Mouse (Mus musculus) hematopoietic stem cell, adult 5-6 weeks (primary cell): ENCODE measurements around the gene Tbc1d16. TPM values are rescaled to one million over a fixed set of nuclear protein-coding genes. Genes with fewer than 3 reads are reported as not detected.
A peak's percentile ranks its signal among the peaks of the same experiment; 100 is the strongest.
"Not testable (repeated sequence)": the region's sequence is repeated elsewhere in the genome, so short reads cannot be mapped to it uniquely, and the experiment has no call there.

ENCODE experiments used
- ATAC-seq, 2 experiments: fragments of 125-278 bp in 1 of 2; replicated peaks in 1 of 2; 2 replicates each; pipeline ENCODE4 v1.8.0; 2016 to 2017; ENCODE audit warnings: inconsistent platforms in 2 of 2, mild to moderate bottlenecking in 2 of 2, moderate number of reproducible peaks in 2 of 2, low read depth in 1 of 2, moderate TSS enrichment in 1 of 2; ENCODE audit not compliant: low FRiP score in 2 of 2, poor library complexity in 2 of 2, severe bottlenecking in 2 of 2, insufficient read depth in 1 of 2, low TSS enrichment in 1 of 2
- total RNA-seq: library from RNA; stranded (forward); fragments of 172-1452, 232-1000 nt; gene quantifications from 2 replicates; pipeline ENCODE4 v1.2.3, GENCODE M21; 2017

The Tbc1d16 gene
- 5.5 TPM in 2 replicates for total RNA-seq

- peak; percentile 64 to 77 for ATAC-seq
These were observed at the start of gene Tbc1d16, which contains the start of gene Ccdc40 for GRCm38 (mm10) chr11:119228091-119228781. TSS of gene Tbc1d16 (minus strand) at chr11:119228499. TSS of gene Ccdc40 (plus strand) at chr11:119228572.

- no peak for ATAC-seq
These were observed 45.1 kb upstream of the Tbc1d16 start for GRCm38 (mm10) chr11:119273186-119273930.

GRCm38 (mm10) chr11:119272492-119272891 lies 44.2 kb upstream of the Tbc1d16 start:
- not testable (repeated sequence) for ATAC-seq

GRCm38 (mm10) chr11:119268557-119269195 lies 40.4 kb upstream of the Tbc1d16 start:
- ATAC-seq, result no peak

- ATAC-seq, result peak; percentile 95 to 98
These were observed 39.7 kb upstream of the Tbc1d16 start, which contains the start of gene Gaa for GRCm38 (mm10) chr11:119267768-119268556. TSS of gene Gaa (plus strand) at chr11:119267887.

GRCm38 (mm10) chr11:119267241-119267674 lies 39.0 kb upstream of the Tbc1d16 start:
- ATAC-seq, result peak in 1 of 2 experiments; percentile 2; a peak in 1 of 4 replicates

GRCm38 (mm10) chr11:119265811-119266210 lies 37.5 kb upstream of the Tbc1d16 start:
- ATAC-seq, result no peak

- no peak for ATAC-seq
These were observed 36.1 kb upstream of the Tbc1d16 start for GRCm38 (mm10) chr11:119264413-119264812.

- ATAC-seq, result no peak
These were observed 31.7 kb upstream of the Tbc1d16 start for GRCm38 (mm10) chr11:119259977-119260376.

GRCm38 (mm10) chr11:119258572-119259322 lies 30.4 kb upstream of the Tbc1d16 start:
- peak; percentile 27 to 65 for ATAC-seq

GRCm38 (mm10) chr11:119258216-119258571 lies 29.9 kb upstream of the Tbc1d16 start:
- ATAC-seq, result no peak

- ATAC-seq, result not testable (repeated sequence)
These were observed 28.3 kb upstream of the Tbc1d16 start for GRCm38 (mm10) chr11:119256557-119256956.

GRCm38 (mm10) chr11:119252854-119253541 lies 24.7 kb upstream of the Tbc1d16 start:
- peak; percentile 85 to 86 for ATAC-seq

- ATAC-seq, result no peak
These were observed 22.7 kb upstream of the Tbc1d16 start for GRCm38 (mm10) chr11:119250998-119251397.

GRCm38 (mm10) chr11:119249011-119249410 lies 20.7 kb upstream of the Tbc1d16 start:
- ATAC-seq, result peak; percentile 51 to 55

- ATAC-seq, result not testable (repeated sequence)
These were observed 17.2 kb upstream of the Tbc1d16 start for GRCm38 (mm10) chr11:119245543-119245942.
